Mouse (Mus musculus): Measurements from ENCODE around the gene Tmem43. TPM values are rescaled to one million over a fixed set of nuclear protein-coding genes. Genes with fewer than 3 reads are reported as not detected.

Gene Tmem43
- total RNA-seq, 1 experiment = 87.5 TPM

GRCm38 (mm10) chr6:91533359-91533758 is 59.9 kb downstream of the Tmem43 start:
- Histone ChIP-seq H3K4me3 (ENCODE audit: insufficient read depth in 1 of 2, low read depth in 1 of 2, low read length in 2 of 2, poor library complexity in 1 of 2, severe bottlenecking in 1 of 2) (no peak overlapping the region), H3K9me3 (ENCODE audit: control insufficient read depth, insufficient read depth, low read depth, low read length) (no peaks in the 10 kb centered on the region), H3K27ac (ENCODE audit: insufficient read depth, low read depth, low read length, poor library complexity, severe bottlenecking) (no peak overlapping the region), H3K4me1 (ENCODE audit: control insufficient read depth in 2 of 2, insufficient read depth in 2 of 2, low read length in 2 of 2, poor library complexity in 1 of 2) (0 out of 4 replicates have a peak, but pooled peaks cover 0 to 2% of the 10 kb centered on the region in 2 experiments), H3K36me3 (ENCODE audit: control insufficient read depth, insufficient read depth, low read length, poor library complexity, severe bottlenecking) (no peaks in the 10 kb centered on the region), H3K9ac (ENCODE audit: insufficient read depth, low read depth, low read length, poor library complexity, severe bottlenecking) (no peak overlapping the region)
- in situ Hi-C loops (cut with MboI; ENCODE audit: low sequenced_read_pairs in 2 of 2, unreplicated experiment in 2 of 2) = no loop called here
- no peak for TF ChIP-seq CHD2 (IDR thresholded peaks at IDR 0.05; ENCODE audit: low read depth, low read length)
- DNase-seq (ENCODE audit: low read depth, low spot score) = no peak

- no peak overlapping the region for H3K4me3 ChIP-seq (ENCODE audit: insufficient read depth in 1 of 2, low read depth in 1 of 2, low read length in 2 of 2, poor library complexity in 1 of 2, severe bottlenecking in 1 of 2)
- no peak overlapping the region for H3K27ac ChIP-seq (ENCODE audit: insufficient read depth, low read depth, low read length, poor library complexity, severe bottlenecking)
- no peak for TF ChIP-seq ZNF384 (IDR thresholded peaks at IDR 0.05; ENCODE audit: low read depth, low read length)
- no peak for TF ChIP-seq MAFK (IDR thresholded peaks at IDR 0.05; ENCODE audit: insufficient read depth, low read depth, low read length)
- no peak for TF ChIP-seq CHD2 (IDR thresholded peaks at IDR 0.05; ENCODE audit: low read depth, low read length)
- no peak for TF ChIP-seq HCFC1 (IDR thresholded peaks at IDR 0.05; ENCODE audit: borderline replicate concordance, insufficient read depth, low read length)
- TF ChIP-seq ZC3H11A (IDR thresholded peaks at IDR 0.05; ENCODE audit: borderline replicate concordance, low read depth, low read length) = no peak
- 0 out of 4 replicates have a peak, but pooled peaks cover 0 to 2% of the 10 kb centered on the region in 2 experiments for H3K4me1 ChIP-seq (ENCODE audit: control insufficient read depth in 2 of 2, insufficient read depth in 2 of 2, low read length in 2 of 2, poor library complexity in 1 of 2)
- H3K36me3 ChIP-seq (ENCODE audit: control insufficient read depth, insufficient read depth, low read length, poor library complexity, severe bottlenecking) = no peaks in the 10 kb centered on the region
- no peak overlapping the region for H3K9ac ChIP-seq (ENCODE audit: insufficient read depth, low read depth, low read length, poor library complexity, severe bottlenecking)
- DNase-seq (ENCODE audit: low read depth, low spot score) = no peak
- H3K9me3 ChIP-seq (ENCODE audit: control insufficient read depth, insufficient read depth, low read depth, low read length) = no peaks in the 10 kb centered on the region
- in situ Hi-C loops (cut with MboI; ENCODE audit: low sequenced_read_pairs in 2 of 2, unreplicated experiment in 2 of 2) = no loop called here
These were observed 60.3 kb downstream of the Tmem43 start for GRCm38 (mm10) chr6:91533771-91534170.

GRCm38 (mm10) chr6:91534268-91534667 is 60.8 kb downstream of the Tmem43 start:
- H3K4me3 ChIP-seq (ENCODE audit: insufficient read depth in 1 of 2, low read depth in 1 of 2, low read length in 2 of 2, poor library complexity in 1 of 2, severe bottlenecking in 1 of 2) = no peak overlapping the region
- TF ChIP-seq HCFC1 (IDR thresholded peaks at IDR 0.05; ENCODE audit: borderline replicate concordance, insufficient read depth, low read length) (no peak), MAFK (IDR thresholded peaks at IDR 0.05; ENCODE audit: insufficient read depth, low read depth, low read length) (no peak), ZC3H11A (IDR thresholded peaks at IDR 0.05; ENCODE audit: borderline replicate concordance, low read depth, low read length) (no peak), ZNF384 (IDR thresholded peaks at IDR 0.05; ENCODE audit: low read depth, low read length) (no peak), CHD2 (IDR thresholded peaks at IDR 0.05; ENCODE audit: low read depth, low read length) (no peak)

GRCm38 (mm10) chr6:91535231-91535630 is 61.7 kb downstream of the Tmem43 start:
- Histone ChIP-seq H3K4me3 (ENCODE audit: insufficient read depth in 1 of 2, low read depth in 1 of 2, low read length in 2 of 2, poor library complexity in 1 of 2, severe bottlenecking in 1 of 2) (no peak overlapping the region), H3K9ac (ENCODE audit: insufficient read depth, low read depth, low read length, poor library complexity, severe bottlenecking) (no peak overlapping the region), H3K27ac (ENCODE audit: insufficient read depth, low read depth, low read length, poor library complexity, severe bottlenecking) (no peak overlapping the region), H3K36me3 (ENCODE audit: control insufficient read depth, insufficient read depth, low read length, poor library complexity, severe bottlenecking) (no peaks in the 10 kb centered on the region), H3K4me1 (ENCODE audit: control insufficient read depth in 2 of 2, insufficient read depth in 2 of 2, low read length in 2 of 2, poor library complexity in 1 of 2) (0 out of 4 replicates have a peak, but pooled peaks cover 0 to 2% of the 10 kb centered on the region in 2 experiments), H3K9me3 (ENCODE audit: control insufficient read depth, insufficient read depth, low read depth, low read length) (no peaks in the 10 kb centered on the region)
- in situ Hi-C loops (cut with MboI; ENCODE audit: low sequenced_read_pairs in 2 of 2, unreplicated experiment in 2 of 2) = no loop called here
- no peak for TF ChIP-seq HCFC1 (IDR thresholded peaks at IDR 0.05; ENCODE audit: borderline replicate concordance, insufficient read depth, low read length)
- no peak for TF ChIP-seq MAFK (IDR thresholded peaks at IDR 0.05; ENCODE audit: insufficient read depth, low read depth, low read length)
- no peak for TF ChIP-seq CHD2 (IDR thresholded peaks at IDR 0.05; ENCODE audit: low read depth, low read length)
- no peak for TF ChIP-seq ZNF384 (IDR thresholded peaks at IDR 0.05; ENCODE audit: low read depth, low read length)
- no peak for TF ChIP-seq ZC3H11A (IDR thresholded peaks at IDR 0.05; ENCODE audit: borderline replicate concordance, low read depth, low read length)
- DNase-seq (ENCODE audit: low read depth, low spot score) = no peak

More at GRCm38 (mm10) chr6:91534268-91534667, 60.8 kb downstream of the Tmem43 start:
- Histone ChIP-seq H3K27ac (ENCODE audit: insufficient read depth, low read depth, low read length, poor library complexity, severe bottlenecking) (no peak overlapping the region), H3K9me3 (ENCODE audit: control insufficient read depth, insufficient read depth, low read depth, low read length) (no peaks in the 10 kb centered on the region), H3K36me3 (ENCODE audit: control insufficient read depth, insufficient read depth, low read length, poor library complexity, severe bottlenecking) (no peaks in the 10 kb centered on the region), H3K4me1 (ENCODE audit: control insufficient read depth in 2 of 2, insufficient read depth in 2 of 2, low read length in 2 of 2, poor library complexity in 1 of 2) (0 out of 4 replicates have a peak, but pooled peaks cover 0 to 2% of the 10 kb centered on the region in 2 experiments), H3K9ac (ENCODE audit: insufficient read depth, low read depth, low read length, poor library complexity, severe bottlenecking) (no peak overlapping the region)
- DNase-seq (ENCODE audit: low read depth, low spot score) = no peak
- in situ Hi-C loops (cut with MboI; ENCODE audit: low sequenced_read_pairs in 2 of 2, unreplicated experiment in 2 of 2) = no loop called here

Data from ES-E14 (cell line).